Mouse (Mus musculus): ENCODE results near the gene Iqcj. TPM values are rescaled to one million over a fixed set of nuclear protein-coding genes. Genes with fewer than 3 reads are reported as not detected.

The Iqcj gene
- polyA plus RNA-seq, 1 experiment, result not detected

DNA sequence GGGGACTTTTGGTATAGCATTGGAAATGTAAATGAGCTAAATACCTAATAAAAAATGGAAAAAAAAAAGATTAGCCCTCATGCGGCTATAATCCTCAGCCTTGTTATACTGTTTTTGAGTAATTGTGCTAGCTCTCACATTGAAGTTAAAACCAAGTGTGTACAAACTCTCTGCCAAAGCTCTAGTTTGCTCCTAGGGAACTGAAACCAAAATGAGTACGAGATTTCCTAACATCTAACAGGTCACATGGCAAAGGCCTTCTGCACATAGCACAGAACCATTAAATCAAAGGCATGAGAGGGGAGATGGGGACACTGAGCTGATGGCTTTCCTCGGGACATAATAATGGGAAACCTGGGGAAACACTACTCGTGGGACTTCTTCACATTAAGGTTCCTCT is 10.5 kb downstream of the Iqcj start:
- Histone ChIP-seq H3K4me3 (replicated peaks; ENCODE audit: extremely low read depth, low read depth, low read length) (no peak overlapping the region), H3K4me1 (ENCODE audit: control insufficient read depth, insufficient read depth, low read length) (no peaks in the 10 kb centered on the region)
- TF ChIP-seq POLR2A (IDR thresholded peaks at IDR 0.05; ENCODE audit: borderline replicate concordance, extremely low read depth, low read depth, low read length) (no peak), CTCF (IDR thresholded peaks at IDR 0.05; ENCODE audit: insufficient read depth, low read length) (no peak)
- 74% methylated on average over 4 of the region's 4 CpGs for whole genome bisulfite sequencing
- no peak for DNase-seq

DNA sequence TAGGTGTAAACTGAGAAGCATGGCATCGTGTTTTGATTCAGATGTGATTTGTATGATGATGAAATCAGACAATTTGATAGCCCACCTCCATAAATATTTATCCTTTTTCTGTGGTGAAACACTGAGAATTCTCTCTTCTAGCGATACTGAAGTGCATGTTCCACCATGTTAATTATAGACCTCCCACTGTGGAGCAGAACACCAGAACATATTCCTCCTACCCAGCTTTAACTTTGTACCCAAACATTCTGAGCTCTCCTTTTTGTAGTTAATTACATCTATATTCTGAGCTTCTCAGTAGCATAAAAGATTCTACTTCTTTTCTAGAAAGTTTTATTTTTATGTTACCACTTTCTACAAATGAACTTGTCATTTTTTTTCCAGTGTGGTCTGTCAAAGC is 16.6 kb downstream of the Iqcj start:
- Histone ChIP-seq H3K4me1 (ENCODE audit: control insufficient read depth, insufficient read depth, low read length) (no peaks in the 10 kb centered on the region), H3K4me3 (replicated peaks; ENCODE audit: extremely low read depth, low read depth, low read length) (no peak overlapping the region)
- WGBS, result 75% methylated on average over 2 of the region's 2 CpGs
- TF ChIP-seq CTCF (IDR thresholded peaks at IDR 0.05; ENCODE audit: insufficient read depth, low read length), result no peak
- no peak for TF ChIP-seq POLR2A (IDR thresholded peaks at IDR 0.05; ENCODE audit: borderline replicate concordance, extremely low read depth, low read depth, low read length)
- no peak for DNase-seq

DNA sequence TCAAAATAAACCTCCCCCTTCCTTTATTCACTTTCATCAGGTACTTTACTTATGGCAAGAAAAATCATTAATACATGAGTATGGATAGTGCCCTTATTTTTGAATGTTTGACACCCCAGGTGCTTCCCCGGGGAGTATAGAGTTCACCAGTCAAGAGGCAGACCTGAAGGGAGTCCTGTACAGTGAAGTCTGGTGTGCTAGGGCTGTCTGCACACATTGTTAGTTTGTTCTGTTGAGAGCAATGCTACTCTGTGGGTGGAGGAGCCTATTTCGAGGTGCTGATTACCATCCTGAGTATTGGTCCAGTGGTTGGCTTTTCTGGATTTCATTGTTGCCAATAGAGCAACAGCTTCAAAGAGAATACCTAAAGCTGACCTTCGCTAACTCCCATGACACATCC is 26.1 kb downstream of the Iqcj start:
- WGBS, result 73% methylated on average over 3 of the region's 3 CpGs
- H3K4me3 ChIP-seq (replicated peaks; ENCODE audit: extremely low read depth, low read depth, low read length), result no peak overlapping the region
- H3K4me1 ChIP-seq (ENCODE audit: control insufficient read depth, insufficient read depth, low read length), result no peaks in the 10 kb centered on the region
- no peak for TF ChIP-seq CTCF (IDR thresholded peaks at IDR 0.05; ENCODE audit: insufficient read depth, low read length)
- TF ChIP-seq POLR2A (IDR thresholded peaks at IDR 0.05; ENCODE audit: borderline replicate concordance, extremely low read depth, low read depth, low read length), result no peak
- no peak for DNase-seq

DNA sequence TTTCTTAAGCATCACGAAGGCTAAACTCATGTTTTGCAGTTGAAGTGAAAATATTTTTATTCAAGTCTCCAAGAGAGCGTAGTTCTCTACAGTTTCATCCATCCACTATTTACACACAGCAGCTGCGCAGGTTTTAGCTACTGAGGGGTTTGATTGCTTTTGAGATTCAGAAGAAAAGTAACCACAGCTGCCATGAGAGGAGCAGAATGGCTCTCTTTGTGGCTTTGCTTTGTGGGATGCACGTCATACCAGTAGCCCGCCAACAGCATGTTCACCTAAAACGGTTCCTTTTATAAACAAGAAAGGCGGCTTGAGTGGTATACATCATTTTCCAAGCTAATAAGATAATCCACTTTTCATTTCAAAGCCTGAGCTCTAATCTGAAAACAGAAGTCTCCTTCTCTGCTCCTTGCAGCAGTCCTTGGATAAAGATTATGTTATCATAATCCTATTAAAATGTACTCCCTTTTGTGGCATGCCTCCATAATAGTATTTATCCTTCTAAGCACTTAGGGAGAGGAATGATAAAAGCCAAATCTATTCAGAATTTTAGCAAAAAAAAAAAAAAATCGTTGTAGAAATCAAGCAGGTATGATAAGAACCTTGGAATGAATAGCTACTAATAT is 26.7 kb downstream of the Iqcj start:
- no peaks in the 10 kb centered on the region for H3K4me1 ChIP-seq (ENCODE audit: control insufficient read depth, insufficient read depth, low read length)
- TF ChIP-seq POLR2A (IDR thresholded peaks at IDR 0.05; ENCODE audit: borderline replicate concordance, extremely low read depth, low read depth, low read length) (no peak), CTCF (IDR thresholded peaks at IDR 0.05; ENCODE audit: insufficient read depth, low read length) (no peak)
- DNase-seq, result no peak
- WGBS, result 56% methylated on average over 8 of the region's 8 CpGs
- no peak overlapping the region for H3K4me3 ChIP-seq (replicated peaks; ENCODE audit: extremely low read depth, low read depth, low read length)

DNA sequence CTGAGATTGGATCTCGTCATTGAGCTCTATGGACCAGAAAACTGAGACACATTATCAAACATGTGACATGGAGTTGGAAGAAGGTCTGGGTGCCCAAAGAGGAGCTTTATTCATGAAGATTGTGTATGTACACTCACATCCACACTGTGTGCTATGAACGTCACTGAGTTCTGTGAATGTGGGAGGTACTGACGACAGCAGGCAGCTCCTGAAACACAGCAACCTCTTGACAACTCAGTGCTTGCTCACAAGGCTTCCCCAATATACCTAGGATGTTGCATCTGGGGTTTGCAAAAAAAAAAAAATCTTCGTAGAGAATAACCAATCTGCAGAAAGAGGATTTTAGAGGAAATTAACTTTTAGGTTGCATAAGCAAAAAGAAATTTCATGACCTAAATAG is 31.1 kb downstream of the Iqcj start:
- 78% methylated on average over 4 of the region's 4 CpGs for WGBS
- TF ChIP-seq POLR2A (IDR thresholded peaks at IDR 0.05; ENCODE audit: borderline replicate concordance, extremely low read depth, low read depth, low read length), result no peak
- TF ChIP-seq CTCF (IDR thresholded peaks at IDR 0.05; ENCODE audit: insufficient read depth, low read length), result no peak
- H3K4me3 ChIP-seq (replicated peaks; ENCODE audit: extremely low read depth, low read depth, low read length), result no peak overlapping the region
- no peaks in the 10 kb centered on the region for H3K4me1 ChIP-seq (ENCODE audit: control insufficient read depth, insufficient read depth, low read length)
- no peak for DNase-seq

DNA sequence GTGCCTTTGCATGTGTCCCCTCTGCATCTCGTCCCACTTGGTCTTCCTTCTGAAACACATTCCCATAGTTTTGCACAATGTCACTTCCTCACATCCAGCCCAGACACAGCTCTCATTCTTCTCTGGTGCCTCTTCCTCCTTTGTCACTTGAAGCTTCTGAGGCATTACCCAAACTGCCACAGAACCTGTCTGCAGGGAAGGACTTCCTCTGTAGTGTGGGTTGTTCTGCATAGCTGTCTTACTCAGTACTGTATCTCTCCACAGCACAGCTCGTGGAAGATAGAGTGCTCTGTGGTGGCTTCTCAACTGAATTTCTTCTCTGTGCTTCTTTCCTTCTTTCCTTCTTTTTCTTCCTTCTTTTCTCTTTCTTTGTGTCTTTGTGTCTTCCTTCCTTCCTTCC is 33.4 kb downstream of the Iqcj start:
- WGBS, result 59% methylated on average over 2 of the region's 2 CpGs
- TF ChIP-seq CTCF (IDR thresholded peaks at IDR 0.05; ENCODE audit: insufficient read depth, low read length) (no peak), POLR2A (IDR thresholded peaks at IDR 0.05; ENCODE audit: borderline replicate concordance, extremely low read depth, low read depth, low read length) (no peak)
- Histone ChIP-seq H3K4me3 (replicated peaks; ENCODE audit: extremely low read depth, low read depth, low read length) (no peak overlapping the region), H3K4me1 (ENCODE audit: control insufficient read depth, insufficient read depth, low read length) (no peaks in the 10 kb centered on the region)
- DNase-seq, result no peak

DNA sequence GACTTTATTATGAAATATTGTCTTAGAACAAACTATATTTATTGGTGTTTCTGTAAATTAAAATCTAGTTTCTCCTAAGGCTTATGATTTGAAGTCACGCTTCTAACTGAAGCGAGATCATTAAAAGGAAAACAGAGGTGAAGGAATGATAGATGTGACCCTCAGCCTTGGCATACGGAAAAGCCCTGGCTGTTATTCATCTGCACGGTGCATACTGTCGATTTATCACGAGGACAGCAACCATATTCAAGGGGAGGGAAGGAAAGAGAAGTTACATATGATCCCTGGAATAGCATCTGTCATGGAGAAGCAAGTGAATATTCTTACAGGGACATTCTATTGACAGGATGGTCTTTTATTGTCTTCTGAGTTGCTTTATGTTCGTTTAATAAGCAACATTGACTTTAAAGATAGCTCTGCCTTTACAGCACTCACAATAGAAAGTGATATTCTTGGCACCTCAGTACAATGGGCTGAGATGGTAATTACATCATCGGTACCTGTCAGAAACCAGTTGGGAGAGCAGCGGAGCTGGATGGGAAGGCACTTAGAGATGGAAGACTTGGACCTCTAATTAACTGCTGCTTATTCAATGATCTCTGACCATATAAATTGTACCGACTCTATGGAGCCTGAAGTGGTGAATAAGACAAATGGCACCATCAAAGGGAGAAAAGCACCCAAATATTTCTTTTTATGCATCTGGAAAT is 38.6 kb downstream of the Iqcj start:
- WGBS, result 70% methylated on average over 10 of the region's 10 CpGs
- Histone ChIP-seq H3K4me3 (replicated peaks; ENCODE audit: extremely low read depth, low read depth, low read length) (no peak overlapping the region), H3K4me1 (ENCODE audit: control insufficient read depth, insufficient read depth, low read length) (no peaks in the 10 kb centered on the region)
- no peak for DNase-seq
- TF ChIP-seq CTCF (IDR thresholded peaks at IDR 0.05; ENCODE audit: insufficient read depth, low read length) (no peak), POLR2A (IDR thresholded peaks at IDR 0.05; ENCODE audit: borderline replicate concordance, extremely low read depth, low read depth, low read length) (no peak)

DNA sequence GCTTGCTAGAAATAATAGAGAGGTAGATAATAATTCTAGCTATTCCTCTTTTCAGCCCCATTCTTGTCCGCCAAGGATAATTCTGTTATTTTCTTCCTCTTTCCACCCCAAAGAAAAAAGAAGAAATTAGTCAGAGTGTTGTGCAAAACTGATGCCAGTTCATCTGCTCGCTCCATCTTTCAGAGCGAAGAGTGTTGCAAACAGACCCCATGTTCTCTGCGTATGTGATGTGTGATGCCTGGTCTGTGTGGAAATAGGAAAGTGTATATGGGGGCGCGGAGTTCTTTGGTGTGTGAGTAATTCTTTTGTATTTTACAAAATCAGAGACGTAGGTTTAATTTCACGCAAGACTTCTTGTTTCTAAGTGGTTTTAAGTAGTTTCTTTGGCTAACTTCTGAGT is 39.2 kb downstream of the Iqcj start:
- H3K4me3 ChIP-seq (replicated peaks; ENCODE audit: extremely low read depth, low read depth, low read length), result no peak overlapping the region
- no peak for TF ChIP-seq CTCF (IDR thresholded peaks at IDR 0.05; ENCODE audit: insufficient read depth, low read length)
- DNase-seq, result no peak
- 88% methylated on average over 8 of the region's 8 CpGs for WGBS
- no peaks in the 10 kb centered on the region for H3K4me1 ChIP-seq (ENCODE audit: control insufficient read depth, insufficient read depth, low read length)

DNA sequence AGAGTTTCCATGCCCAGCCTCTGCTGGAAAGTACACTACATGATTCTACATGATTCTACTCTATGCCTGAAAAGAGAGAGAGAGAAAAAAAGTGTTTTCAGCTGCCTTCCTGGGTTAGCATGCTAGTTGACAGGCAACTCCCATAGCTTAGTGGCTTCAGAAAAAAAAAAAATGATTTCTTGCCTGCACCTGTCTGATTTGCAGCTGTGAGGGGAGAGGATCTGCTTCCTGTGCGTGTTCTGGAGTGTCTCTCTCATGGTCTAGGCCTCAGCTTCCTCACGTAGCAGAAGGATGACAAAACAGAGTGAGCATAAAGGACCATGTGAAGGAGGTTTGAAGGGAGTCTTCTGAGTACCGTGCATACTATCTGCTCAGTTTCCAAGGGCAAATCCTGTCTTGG is 39.9 kb downstream of the Iqcj start:
- WGBS, result 62% methylated on average over 3 of the region's 3 CpGs
- DNase-seq, result no peak

DNA sequence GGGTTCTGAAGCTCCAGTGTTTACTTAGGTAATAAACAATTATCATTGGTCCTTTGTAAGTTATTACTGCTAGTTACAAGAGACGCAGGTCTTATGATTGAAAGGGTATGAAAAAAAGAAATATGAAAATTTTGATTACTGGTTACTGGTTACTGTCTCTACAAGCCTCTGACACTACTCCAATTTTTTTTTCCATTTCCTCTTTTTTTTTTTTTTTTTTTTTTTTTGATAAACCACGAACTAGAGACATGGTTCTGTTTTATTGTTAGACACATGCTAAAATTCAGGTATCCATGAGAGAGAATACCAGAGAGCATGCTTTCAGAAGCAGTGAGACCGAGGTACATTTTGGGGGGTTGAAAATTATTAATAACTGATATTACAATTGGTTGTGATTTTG is 43.8 kb downstream of the Iqcj start:
- WGBS, result 52% methylated on average over 3 of the region's 3 CpGs
- H3K4me3 ChIP-seq (replicated peaks; ENCODE audit: extremely low read depth, low read depth, low read length), result no peak overlapping the region
- DNase-seq, result no peak

More for the DNA sequence above, 39.9 kb downstream of the Iqcj start:
- no peak for TF ChIP-seq POLR2A (IDR thresholded peaks at IDR 0.05; ENCODE audit: borderline replicate concordance, extremely low read depth, low read depth, low read length)
- no peak for TF ChIP-seq CTCF (IDR thresholded peaks at IDR 0.05; ENCODE audit: insufficient read depth, low read length)
- no peaks in the 10 kb centered on the region for H3K4me1 ChIP-seq (ENCODE audit: control insufficient read depth, insufficient read depth, low read length)
- H3K4me3 ChIP-seq (replicated peaks; ENCODE audit: extremely low read depth, low read depth, low read length), result no peak overlapping the region

More for the DNA sequence above, 43.8 kb downstream of the Iqcj start:
- TF ChIP-seq POLR2A (IDR thresholded peaks at IDR 0.05; ENCODE audit: borderline replicate concordance, extremely low read depth, low read depth, low read length), result no peak
- no peak for TF ChIP-seq CTCF (IDR thresholded peaks at IDR 0.05; ENCODE audit: insufficient read depth, low read length)
- H3K4me1 ChIP-seq (ENCODE audit: control insufficient read depth, insufficient read depth, low read length), result no peaks in the 10 kb centered on the region

All from lung, adult 2 months (tissue).